Mouse (Mus musculus): ENCODE measurements around the gene Agmo. TPM values are rescaled to one million over a fixed set of nuclear protein-coding genes. Genes with fewer than 3 reads are reported as not detected.

Gene Agmo
- polyA plus RNA-seq, 1 experiment from 2014 or later, result 0.24 TPM

GRCm38 (mm10) chr12:37540994-37541393, 299.6 kb downstream of the Agmo start:
- H3K4me2 ChIP-seq, result no peak overlapping the region
- H3K9me3 ChIP-seq, result no peaks in the 10 kb centered on the region
- H3K36me3 ChIP-seq, result no peaks in the 10 kb centered on the region
- ATAC-seq (ENCODE audit: insufficient number of reproducible peaks, insufficient read depth, low FRiP score, low TSS enrichment, low read depth), result no peak
- H3K27me3 ChIP-seq, result no peaks in the 10 kb centered on the region
- H3K4me1 ChIP-seq, result no peaks in the 10 kb centered on the region
- H3K9ac ChIP-seq, result no peak overlapping the region
- H3K4me3 ChIP-seq, result no peak overlapping the region
- 22% methylated on average over 1 of the region's 1 CpGs for WGBS
- no peak overlapping the region for H3K27ac ChIP-seq

- ATAC-seq (ENCODE audit: insufficient number of reproducible peaks, insufficient read depth, low FRiP score, low TSS enrichment, low read depth), result no peak
- no peak overlapping the region for H3K9ac ChIP-seq
- WGBS, result 49% methylated on average over 1 of the region's 1 CpGs
- H3K9me3 ChIP-seq, result no peaks in the 10 kb centered on the region
- no peak overlapping the region for H3K27ac ChIP-seq
- H3K4me1 ChIP-seq, result no peaks in the 10 kb centered on the region
- H3K4me2 ChIP-seq, result no peak overlapping the region
- no peaks in the 10 kb centered on the region for H3K27me3 ChIP-seq
- no peaks in the 10 kb centered on the region for H3K36me3 ChIP-seq
- no peak overlapping the region for H3K4me3 ChIP-seq
Observed at GRCm38 (mm10) chr12:37558284-37558683, 316.8 kb downstream of the Agmo start.

GRCm38 (mm10) chr12:37565882-37566596, 324.6 kb downstream of the Agmo start:
- WGBS, result 43% methylated on average over 5 of the region's 5 CpGs
- peak overlapping the region; percentile 33 for H3K27ac ChIP-seq
- ATAC-seq (ENCODE audit: insufficient number of reproducible peaks, insufficient read depth, low FRiP score, low TSS enrichment, low read depth), result no peak

GRCm38 (mm10) chr12:37571922-37572321, 330.5 kb downstream of the Agmo start:
- H3K4me3 ChIP-seq, result no peak overlapping the region
- 31% methylated on average over 3 of the region's 3 CpGs for WGBS
- no peak overlapping the region for H3K27ac ChIP-seq
- no peaks in the 10 kb centered on the region for H3K27me3 ChIP-seq
- ATAC-seq (ENCODE audit: insufficient number of reproducible peaks, insufficient read depth, low FRiP score, low TSS enrichment, low read depth), result no peak
- H3K4me1 ChIP-seq, result 0 out of 2 replicates have a peak, but pooled peaks cover 4% of the 10 kb centered on the region
- H3K4me2 ChIP-seq, result no peak overlapping the region
- H3K9me3 ChIP-seq, result no peaks in the 10 kb centered on the region
- no peak overlapping the region for H3K9ac ChIP-seq
- H3K36me3 ChIP-seq, result no peaks in the 10 kb centered on the region

More at GRCm38 (mm10) chr12:37565882-37566596, 324.6 kb downstream of the Agmo start:
- Histone ChIP-seq H3K4me3 (no peak overlapping the region), H3K4me1 (peaks cover 8% of the 10 kb centered on the region; the same call in 1 of the 2 replicates), H3K36me3 (no peaks in the 10 kb centered on the region), H3K27me3 (no peaks in the 10 kb centered on the region), H3K4me2 (no peak overlapping the region), H3K9ac (no peak overlapping the region), H3K9me3 (no peaks in the 10 kb centered on the region)

GRCm38 (mm10) chr12:37582777-37583176, 341.3 kb downstream of the Agmo start:
- no peak for ATAC-seq (ENCODE audit: insufficient number of reproducible peaks, insufficient read depth, low FRiP score, low TSS enrichment, low read depth)
- no peaks in the 10 kb centered on the region for H3K27me3 ChIP-seq
- H3K9ac ChIP-seq, result no peak overlapping the region
- H3K9me3 ChIP-seq, result no peaks in the 10 kb centered on the region
- no peaks in the 10 kb centered on the region for H3K36me3 ChIP-seq
- no peak overlapping the region for H3K4me3 ChIP-seq
- no peak overlapping the region for H3K27ac ChIP-seq
- 66% methylated on average over 8 of the region's 8 CpGs for WGBS
- no peaks in the 10 kb centered on the region for H3K4me1 ChIP-seq
- H3K4me2 ChIP-seq, result no peak overlapping the region

- Histone ChIP-seq H3K27me3 (no peaks in the 10 kb centered on the region), H3K27ac (no peak overlapping the region), H3K4me3 (no peak overlapping the region), H3K4me2 (no peak overlapping the region), H3K4me1 (peaks cover 5% of the 10 kb centered on the region; the same call in 1 of the 2 replicates), H3K9ac (no peak overlapping the region), H3K36me3 (no peaks in the 10 kb centered on the region), H3K9me3 (no peaks in the 10 kb centered on the region)
- WGBS, result 68% methylated on average over 3 of the region's 3 CpGs
- no peak for ATAC-seq (ENCODE audit: insufficient number of reproducible peaks, insufficient read depth, low FRiP score, low TSS enrichment, low read depth)
Observed at GRCm38 (mm10) chr12:37592853-37593252, 351.4 kb downstream of the Agmo start.

- Histone ChIP-seq H3K36me3 (no peaks in the 10 kb centered on the region), H3K9me3 (no peaks in the 10 kb centered on the region), H3K27me3 (no peaks in the 10 kb centered on the region), H3K4me3 (no peak overlapping the region), H3K27ac (no peak overlapping the region), H3K9ac (no peak overlapping the region), H3K4me2 (no peak overlapping the region), H3K4me1 (no peaks in the 10 kb centered on the region)
- ATAC-seq (ENCODE audit: insufficient number of reproducible peaks, insufficient read depth, low FRiP score, low TSS enrichment, low read depth), result no peak
- WGBS, result 91% methylated on average over 4 of the region's 4 CpGs
Observed at GRCm38 (mm10) chr12:37612837-37613236, 371.4 kb downstream of the Agmo start.

- ATAC-seq (ENCODE audit: insufficient number of reproducible peaks, insufficient read depth, low FRiP score, low TSS enrichment, low read depth), result no peak
- H3K9ac ChIP-seq, result no peak overlapping the region
- WGBS, result 78% methylated on average over 2 of the region's 2 CpGs
- H3K9me3 ChIP-seq, result no peaks in the 10 kb centered on the region
- no peaks in the 10 kb centered on the region for H3K36me3 ChIP-seq
- no peaks in the 10 kb centered on the region for H3K4me1 ChIP-seq
- H3K27me3 ChIP-seq, result no peaks in the 10 kb centered on the region
- H3K4me3 ChIP-seq, result no peak overlapping the region
- no peak overlapping the region for H3K4me2 ChIP-seq
- no peak overlapping the region for H3K27ac ChIP-seq
Observed at GRCm38 (mm10) chr12:37614769-37615168, 373.3 kb downstream of the Agmo start.

- ATAC-seq (ENCODE audit: insufficient number of reproducible peaks, insufficient read depth, low FRiP score, low TSS enrichment, low read depth), result no peak
- Histone ChIP-seq H3K27me3 (no peaks in the 10 kb centered on the region), H3K9me3 (no peaks in the 10 kb centered on the region), H3K36me3 (no peaks in the 10 kb centered on the region), H3K27ac (no peak overlapping the region), H3K4me1 (no peaks in the 10 kb centered on the region), H3K9ac (no peak overlapping the region), H3K4me3 (no peak overlapping the region), H3K4me2 (no peak overlapping the region)
Observed at GRCm38 (mm10) chr12:37624078-37624477, 382.6 kb downstream of the Agmo start.

Other genes with a start within 250 kb of the Agmo start
- gene Meox2, start 133.1 kb upstream of the Agmo start, polyA plus RNA-seq (2015; fragmentation: Nextera tagmentation; extraction: Ambion mirVana), result 6.1 and 6.4 TPM in 2 replicates